Mouse (Mus musculus): ENCODE measurements around the gene Prss35. TPM values are rescaled to one million over a fixed set of nuclear protein-coding genes. Genes with fewer than 3 reads are reported as not detected.

Gene Prss35
- total RNA-seq, 2 experiments from 2014 or later: 0.11 TPM; not detected in 1

DNA sequence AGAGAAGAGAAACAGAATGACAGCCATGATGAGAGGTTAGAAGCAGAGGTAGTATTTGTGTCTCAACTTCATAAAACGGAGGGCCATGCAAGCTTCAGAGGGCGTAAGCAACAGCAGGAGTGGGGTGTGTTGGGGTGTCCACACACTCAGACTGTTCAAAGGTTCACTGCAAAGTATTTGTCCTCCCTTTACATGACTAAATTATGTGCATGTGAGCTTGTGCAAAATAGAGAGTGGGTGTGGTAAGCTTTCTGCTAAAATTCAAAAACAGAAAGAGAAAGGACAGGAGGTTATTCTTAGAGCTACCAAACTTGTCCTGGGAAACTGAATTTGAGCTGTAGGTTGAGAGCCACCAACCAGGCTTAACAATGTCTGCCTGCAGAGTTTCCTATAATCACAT is 39.4 kb downstream of the Prss35 start:
- H3K4me3 ChIP-seq: no peak overlapping the region
- H3K27ac ChIP-seq: no peak overlapping the region
- TF ChIP-seq CTCF (IDR thresholded peaks at IDR 0.05): no peak
- intact Hi-C loops (cut with DNase I): no loop called here
- no peak for DNase-seq

DNA sequence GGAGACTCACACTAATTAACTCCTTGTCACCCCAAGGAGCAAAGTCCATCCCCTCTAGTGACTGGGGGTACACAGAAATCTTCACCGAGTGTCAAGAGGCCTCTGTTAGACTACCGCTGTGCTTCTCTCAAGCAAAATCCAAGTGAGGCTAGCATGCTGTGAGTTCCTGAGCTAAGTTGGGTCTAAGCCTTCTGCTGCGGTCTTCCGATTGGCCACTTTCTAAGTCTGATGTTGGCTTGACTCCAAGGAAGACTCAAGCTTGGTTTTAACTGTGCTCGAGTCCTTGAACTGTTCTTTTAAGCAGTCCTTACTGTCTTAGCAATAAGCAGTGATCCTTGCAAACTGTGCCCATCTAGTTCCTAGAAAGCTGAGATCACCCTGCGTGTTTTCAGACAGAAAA is 45.7 kb downstream of the Prss35 start:
- Histone ChIP-seq H3K27ac (no peak overlapping the region), H3K4me3 (no peak overlapping the region)
- intact Hi-C loops (cut with DNase I): no loop called here
- DNase-seq: no peak
- TF ChIP-seq CTCF (IDR thresholded peaks at IDR 0.05): no peak

DNA sequence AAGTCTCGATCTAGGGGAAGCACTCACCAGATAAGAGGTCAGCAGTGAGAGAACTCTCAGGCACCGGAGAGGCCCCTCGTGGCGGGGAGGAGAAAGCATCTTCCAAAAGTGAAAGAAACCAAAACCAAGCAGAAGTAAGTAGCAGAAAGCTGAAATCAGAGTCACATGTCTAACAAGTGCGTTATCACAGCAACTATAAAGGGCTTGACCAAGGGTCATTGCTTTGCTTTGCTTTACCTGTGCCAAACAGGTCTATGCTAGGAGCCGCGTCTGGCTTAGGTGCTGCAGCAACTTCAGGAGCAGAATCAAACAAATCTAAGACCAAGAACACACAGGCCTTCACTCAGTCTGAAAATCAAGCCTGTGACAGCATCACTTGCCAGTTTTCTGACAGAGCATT is 48.5 kb downstream of the Prss35 start:
- H3K27ac ChIP-seq: no peak overlapping the region
- no peak for DNase-seq
- no peak overlapping the region for H3K4me3 ChIP-seq
- intact Hi-C loops (cut with DNase I): no loop called here
- TF ChIP-seq CTCF (IDR thresholded peaks at IDR 0.05): no peak

DNA sequence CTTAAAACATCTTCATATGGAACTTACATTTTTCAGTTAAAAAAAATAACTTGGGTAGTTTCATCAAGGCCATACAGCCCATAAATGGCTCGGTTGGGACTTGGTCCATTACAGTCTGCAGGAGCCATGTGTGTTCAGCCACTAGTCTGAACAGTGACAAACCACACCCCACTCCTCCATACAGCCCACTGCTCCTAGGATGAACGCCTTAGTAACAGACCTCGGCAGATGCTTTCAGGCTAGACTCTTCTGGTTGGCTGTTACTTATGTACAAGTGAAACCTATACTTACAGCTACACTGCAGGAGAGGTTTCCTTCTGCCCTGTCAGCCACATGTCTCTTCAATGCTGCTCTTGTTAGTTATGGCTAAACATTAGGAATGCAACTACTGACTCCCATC is 51.8 kb downstream of the Prss35 start:
- DNase-seq: no peak
- no peak overlapping the region for H3K27ac ChIP-seq
- TF ChIP-seq CTCF (IDR thresholded peaks at IDR 0.05): no peak
- no peak overlapping the region for H3K4me3 ChIP-seq
- intact Hi-C loops (cut with DNase I): no loop called here

GRCm38 (mm10) chr9:86797553-86797952 is 54.1 kb downstream of the Prss35 start:
- intact Hi-C loops (cut with DNase I): no loop called here
- Histone ChIP-seq H3K4me3 (no peak overlapping the region), H3K27ac (no peak overlapping the region)
- no peak for TF ChIP-seq CTCF (IDR thresholded peaks at IDR 0.05)
- DNase-seq: no peak

GRCm38 (mm10) chr9:86798129-86798528 is 54.7 kb downstream of the Prss35 start:
- intact Hi-C loops (cut with DNase I): no loop called here
- no peak for DNase-seq
- Histone ChIP-seq H3K4me3 (no peak overlapping the region), H3K27ac (no peak overlapping the region)
- TF ChIP-seq CTCF (IDR thresholded peaks at IDR 0.05): no peak

DNA sequence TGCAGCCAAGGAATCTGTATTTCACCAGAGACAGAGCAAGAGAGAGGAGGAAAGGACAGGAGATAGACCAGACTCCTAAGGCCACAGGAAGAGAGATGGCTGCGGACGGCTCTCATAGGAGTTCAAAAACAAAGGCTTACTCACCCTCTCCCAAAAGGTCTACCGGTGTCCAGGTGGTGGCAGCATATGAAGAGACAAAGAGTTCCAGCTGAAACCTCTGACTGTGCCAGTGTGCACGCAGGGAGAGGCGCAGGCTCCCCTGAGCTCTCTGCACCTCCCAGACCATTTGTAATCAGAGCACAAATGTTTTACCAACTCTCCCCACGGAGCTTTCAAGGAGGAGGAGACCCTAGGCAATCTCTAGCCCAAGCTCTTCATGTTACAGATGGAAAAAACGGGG is 55.2 kb downstream of the Prss35 start:
- H3K4me3 ChIP-seq: no peak overlapping the region
- intact Hi-C loops (cut with DNase I): no loop called here
- TF ChIP-seq CTCF (IDR thresholded peaks at IDR 0.05): no peak
- no peak overlapping the region for H3K27ac ChIP-seq
- DNase-seq: no peak

DNA sequence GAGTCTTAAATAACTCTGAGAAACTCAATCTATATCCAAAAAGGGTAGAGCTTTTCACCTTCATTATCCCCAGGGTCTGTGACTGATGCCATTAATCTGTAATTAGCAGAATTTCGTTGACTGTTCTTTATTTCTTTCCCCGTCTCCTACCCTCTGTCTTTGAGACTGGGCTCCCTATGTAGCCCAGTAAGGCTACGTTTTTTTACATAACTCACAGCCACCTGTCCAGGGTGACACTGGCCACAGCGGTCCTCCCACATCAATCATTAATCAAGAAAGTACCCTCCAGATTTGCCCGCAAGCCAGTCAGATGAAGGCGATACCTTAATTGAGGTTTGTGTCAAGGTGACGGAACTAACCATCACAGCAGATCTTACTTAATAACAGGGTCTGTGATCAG is 55.6 kb downstream of the Prss35 start:
- intact Hi-C loops (cut with DNase I): no loop called here
- DNase-seq: no peak
- no peak overlapping the region for H3K4me3 ChIP-seq
- TF ChIP-seq CTCF (IDR thresholded peaks at IDR 0.05): no peak
- no peak overlapping the region for H3K27ac ChIP-seq

- H3K27ac ChIP-seq: no peak overlapping the region
- no peak overlapping the region for H3K4me3 ChIP-seq
- TF ChIP-seq CTCF (IDR thresholded peaks at IDR 0.05): peak; percentile 60
- DNase-seq: no peak
- intact Hi-C loops (cut with DNase I): loop anchor here (2.0 kb wide), 1 partner anchor 210 kb away; no protein-coding TSS in a partner anchor
Measured at GRCm38 (mm10) chr9:86800600-86801163, 57.2 kb downstream of the Prss35 start.

Other genes starting within 250 kb of the Prss35 start
- 1 to 10 TPM; 3.4 to 5.7 TPM for gene Pgm3, start 171.8 kb upstream of the Prss35 start, total RNA-seq (2021)
- under 1 TPM; 0.22 to 0.36 TPM for gene Rwdd2a, start 171.7 kb upstream of the Prss35 start, total RNA-seq (2021)
- 100 to 1,000 TPM; 127 to 221 TPM for gene Me1, start 47.7 kb upstream of the Prss35 start, total RNA-seq (2021)
- gene Snap91, start 137.0 kb downstream of the Prss35 start, total RNA-seq (2021): under 1 TPM; 0.05 to 0.14 TPM

All from gastrocnemius, adult 2 months (tissue).